Mouse (Mus musculus): ENCODE data around the gene Dynlt1f.
"Not testable (repeated sequence)": the region's sequence is repeated elsewhere in the genome, so short reads cannot be mapped to it uniquely, and the experiment has no call there.

- TF ChIP-seq CTCF, POLR2A (IDR thresholded peaks at IDR 0.05; ENCODE audit: extremely low read depth, insufficient read depth, low read length): not testable (repeated sequence)
These were observed 40.0 kb upstream of the Dynlt1f start for GRCm38 (mm10) chr17:6695712-6696111.

Data from cortical plate, adult 2 months (tissue).